Mouse (Mus musculus) E14TG2a.4 (cell line): ENCODE data around the gene Arhgef10l.

Experiments
- CTCF ChIP-seq: conservative IDR thresholded peaks from 2 replicates; pipeline ENCODE4 v1.5.1; 2014; ENCODE audit warnings: low read length
- NANOG ChIP-seq: IDR thresholded peaks from 2 replicates; pipeline ENCODE4 v1.6.1; 2014; ENCODE audit warnings: borderline replicate concordance, low read length, mixed read lengths
- POU5F1 ChIP-seq: IDR thresholded peaks from 2 replicates; pipeline ENCODE4 v1.6.1; 2014; ENCODE audit warnings: low read length, borderline replicate concordance

DNA sequence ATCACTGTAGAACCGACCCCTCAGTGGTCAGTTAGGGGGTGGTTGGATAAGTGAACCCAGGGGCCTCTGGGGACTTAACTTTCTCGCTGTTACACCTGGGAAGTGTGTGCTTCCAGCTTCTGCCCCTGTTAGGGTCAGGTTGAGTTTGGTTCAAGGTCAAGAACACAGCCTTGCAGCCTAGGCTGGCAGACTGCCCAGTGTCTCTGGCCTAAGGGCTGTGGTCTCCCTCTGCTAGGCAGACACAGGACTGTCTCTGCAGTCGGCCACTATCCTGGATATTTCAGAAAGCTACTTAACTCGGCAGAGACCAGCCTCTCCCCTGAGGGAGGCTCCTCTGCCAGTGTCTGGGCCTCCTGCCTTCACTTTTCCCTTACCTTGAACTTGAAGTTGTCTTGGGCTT lies 38.4 kb upstream of the Arhgef10l start:
- TF ChIP-seq CTCF, result no peak
- TF ChIP-seq POU5F1, result no peak
- TF ChIP-seq NANOG, result no peak
